22 mouse cellular contexts compared by ENCODE assay signal in genomic region chr16:5620566-5620965, GRCm38 (mm10).
A peak's percentile ranks its signal among the peaks of the same experiment; 100 is the strongest.
DNase-seq lines count a peak whose midpoint lies in the region; ATAC-seq lines count a peak whose summit lies in the region.
"Had no signal": no experiment of that assay in that cellular context is flagged by ENCODE, and none has a peak within 500 bp of the region (broad histone marks: within the 10 kb centered on the region; RNA-seq: fewer than 3 reads in every experiment).

No protein-coding gene starts in this region.

- H3K4me3 ChIP-seq in kidney, embryonic 16.5 days (ENCODE audit: low read length): no peak overlapping the region
- H3K4me3 ChIP-seq in kidney, embryonic 14.5 days (ENCODE audit: low read length): no peak overlapping the region
- H3K4me3 ChIP-seq: embryonic facial prominence, embryonic 13.5 days; embryonic facial prominence, embryonic 15.5 days; erythroblast, embryonic 14.5 days; forebrain, embryonic 10.5 days; forebrain, embryonic 12.5 days had no signal

- peaks cover 18% of the 10 kb centered on the region for H3K4me1 ChIP-seq in kidney, embryonic 16.5 days (ENCODE audit: insufficient read depth, low read length)
- peaks cover 3% of the 10 kb centered on the region for H3K4me1 ChIP-seq in kidney, embryonic 14.5 days (ENCODE audit: control insufficient read depth, insufficient read depth, low read length)
- H3K4me1 ChIP-seq: embryonic facial prominence, embryonic 13.5 days; embryonic facial prominence, embryonic 15.5 days; forebrain, embryonic 10.5 days had no signal

- peak; percentile 11 for DNase-seq in kidney, adult 11 months
- peak; percentile 23 to 41 for DNase-seq in kidney, adult 8-10 months
- no peak for DNase-seq in kidney, postnatal 25 days
- peak; percentile 10 for DNase-seq in kidney, postnatal 14 days
- DNase-seq: adrenal gland, adult 2 months; adrenal gland, postnatal 10 days; adrenal gland, postnatal 25 days; cerebellum, adult 11 months; cerebellum, adult 18-20 months; cerebellum, adult 8-10 months; cerebellum, adult 9-11 months; cerebellum, postnatal 14 days; cerebellum, postnatal 36 days; embryo, embryonic 11 days had no signal

- H3K9ac ChIP-seq in kidney, embryonic 16.5 days (replicated peaks; ENCODE audit: low read length): no peak overlapping the region
- H3K9ac ChIP-seq in kidney, embryonic 14.5 days (ENCODE audit: low read depth, low read length): no peak overlapping the region
- H3K9ac ChIP-seq: embryonic facial prominence, embryonic 13.5 days; embryonic facial prominence, embryonic 15.5 days; forebrain, embryonic 12.5 days had no signal

- 79% methylated on average over 3 of the region's 3 CpGs for WGBS in kidney, embryonic 16.5 days
- WGBS in kidney, embryonic 14.5 days: 75% methylated on average over 3 of the region's 3 CpGs

- ATAC-seq in kidney, embryonic 16.5 days (ENCODE audit: low FRiP score, low TSS enrichment): no peak
- no peak for ATAC-seq in kidney, embryonic 14.5 days (ENCODE audit: low FRiP score, low TSS enrichment)
- ATAC-seq: forebrain, embryonic 14.5 days had no signal

- H3K27ac ChIP-seq in kidney, embryonic 16.5 days (ENCODE audit: low read length): no peak overlapping the region
- no peak overlapping the region for H3K27ac ChIP-seq in kidney, embryonic 14.5 days (ENCODE audit: low read depth, low read length)
- H3K27ac ChIP-seq: embryonic facial prominence, embryonic 13.5 days; embryonic facial prominence, embryonic 15.5 days; forebrain, embryonic 10.5 days; forebrain, embryonic 12.5 days had no signal

- H3K4me2 ChIP-seq in kidney, embryonic 16.5 days (replicated peaks; ENCODE audit: low read depth, low read length): no peak overlapping the region
- no peak overlapping the region for H3K4me2 ChIP-seq in kidney, embryonic 14.5 days (replicated peaks; ENCODE audit: low read depth, low read length)
- H3K4me2 ChIP-seq: embryonic facial prominence, embryonic 13.5 days; embryonic facial prominence, embryonic 15.5 days; forebrain, embryonic 12.5 days had no signal

- H3K9me3 ChIP-seq in kidney, embryonic 16.5 days (ENCODE audit: low read length): no peaks in the 10 kb centered on the region
- no peaks in the 10 kb centered on the region for H3K9me3 ChIP-seq in kidney, embryonic 14.5 days (ENCODE audit: control insufficient read depth, low read length)
- H3K9me3 ChIP-seq: embryonic facial prominence, embryonic 13.5 days; embryonic facial prominence, embryonic 15.5 days; forebrain, embryonic 10.5 days; forebrain, embryonic 12.5 days had no signal

- no peaks in the 10 kb centered on the region for H3K27me3 ChIP-seq in kidney, embryonic 16.5 days (ENCODE audit: insufficient read depth, low read length)
- H3K27me3 ChIP-seq in kidney, embryonic 14.5 days (ENCODE audit: control insufficient read depth, insufficient read depth, low read length): no peaks in the 10 kb centered on the region
- H3K27me3 ChIP-seq: embryonic facial prominence, embryonic 13.5 days; embryonic facial prominence, embryonic 15.5 days; forebrain, embryonic 12.5 days had no signal

- no peaks in the 10 kb centered on the region for H3K36me3 ChIP-seq in kidney, embryonic 16.5 days (ENCODE audit: insufficient read depth, low read length)
- H3K36me3 ChIP-seq in kidney, embryonic 14.5 days (ENCODE audit: control insufficient read depth, insufficient read depth, low read length): no peaks in the 10 kb centered on the region
- H3K36me3 ChIP-seq: embryonic facial prominence, embryonic 13.5 days; embryonic facial prominence, embryonic 15.5 days; forebrain, embryonic 10.5 days; forebrain, embryonic 12.5 days had no signal

Comparison
In these comparisons a context has a peak if more than half of its experiments do, and no peak if none do; other contexts are left out.
1. DNase-seq: peak in kidney, adult 11 months (single experiment), kidney, adult 8-10 months (2 of 2) and kidney, postnatal 14 days (single experiment); none in kidney, postnatal 25 days (0 of 2).